Mouse (Mus musculus) liver, postnatal 0 days (tissue): ENCODE results near the gene Enthd1. TPM values are rescaled to one million over a fixed set of nuclear protein-coding genes. Genes with fewer than 3 reads are reported as not detected.

ENCODE experiments used
- ATAC-seq: fragments of 200-750 bp; cut with Nextera tagmentation; 2 replicates; pipeline ENCODE4 v1.8.0; 2017; ENCODE audit warnings: mild to moderate bottlenecking, moderate library complexity
- DNase-seq: peaks from one replicate; pipeline ENCODE4 v3.0.0-alpha.2; 2016
- H3K27ac ChIP-seq: fragments of 300-500 bp; sonication (generic); 2 replicates; pipeline ENCODE4 v1.5.1; 2014; ENCODE audit warnings: antibody characterized with exemption, moderate library complexity, mild to moderate bottlenecking, low read depth
- H3K27me3 ChIP-seq: fragments of 300-500 bp; sonication (generic); 2 replicates; pipeline ENCODE4 v1.6.1; 2014; ENCODE audit warnings: low read length, control low read depth, mixed read lengths; ENCODE audit not compliant: insufficient read depth
- H3K36me3 ChIP-seq: fragments of 300-500 bp; sonication (generic); replicated peaks from 2 replicates; pipeline ENCODE4 v1.6.1; 2014; ENCODE audit warnings: mild to moderate bottlenecking, control low read depth, low read length, moderate library complexity, mixed read lengths; ENCODE audit not compliant: insufficient read depth
- H3K4me1 ChIP-seq: fragments of 300-500 bp; sonication (generic); 2 replicates; pipeline ENCODE4 v1.6.1; 2014; ENCODE audit warnings: antibody characterized with exemption, mild to moderate bottlenecking, control low read depth; ENCODE audit not compliant: insufficient read depth
- H3K4me2 ChIP-seq: fragments of 300-500 bp; sonication (generic); 2 replicates; pipeline ENCODE4 v1.6.1; 2014; ENCODE audit warnings: low read depth, mild to moderate bottlenecking, low read length, moderate library complexity, mixed read lengths
- H3K4me3 ChIP-seq: fragments of 300-500 bp; sonication (generic); 2 replicates; pipeline ENCODE4 v1.5.1; 2014; ENCODE audit warnings: low read depth, low read length
- H3K9ac ChIP-seq: fragments of 300-500 bp; sonication (generic); replicated peaks from 2 replicates; pipeline ENCODE4 v1.6.1; 2014; ENCODE audit warnings: mild to moderate bottlenecking, moderate library complexity
- H3K9me3 ChIP-seq: fragments of 300-500 bp; sonication (generic); 2 replicates; pipeline ENCODE4 v1.6.1; 2016; ENCODE audit warnings: mild to moderate bottlenecking, control low read depth, low read length, mixed read lengths
- CTCF ChIP-seq: sonication (generic); IDR thresholded peaks from 2 replicates; pipeline ENCODE4 v1.5.1; 2016; ENCODE audit warnings: antibody characterized with exemption, low read depth
- EP300 ChIP-seq: IDR thresholded peaks from 2 replicates; pipeline ENCODE4 v1.6.1; 2016; ENCODE audit warnings: antibody characterized with exemption, low read depth, mild to moderate bottlenecking
- WGBS: fragments of 180-500 bp; shearing (Covaris S2); extraction: QIAGEN DNeasy Blood & Tissue Kit; methylation state at CpG from one replicate; pipeline ENCODE4 v1.1.7; 2014; ENCODE audit not compliant: insufficient replicate concordance; 5-methylcytosine and 5-hydroxymethylcytosine counted together
- polyA plus RNA-seq: library from polyadenylated mRNA; unstranded; fragments of >200 nt; fragmentation: Nextera tagmentation; extraction: Ambion mirVana; gene quantifications from 2 replicates; pipeline ENCODE4 v1.2.1, GENCODE M21; 2015

Enthd1 gene
- polyA plus RNA-seq, 1 experiment from 2014 or later, result not detected

DNA sequence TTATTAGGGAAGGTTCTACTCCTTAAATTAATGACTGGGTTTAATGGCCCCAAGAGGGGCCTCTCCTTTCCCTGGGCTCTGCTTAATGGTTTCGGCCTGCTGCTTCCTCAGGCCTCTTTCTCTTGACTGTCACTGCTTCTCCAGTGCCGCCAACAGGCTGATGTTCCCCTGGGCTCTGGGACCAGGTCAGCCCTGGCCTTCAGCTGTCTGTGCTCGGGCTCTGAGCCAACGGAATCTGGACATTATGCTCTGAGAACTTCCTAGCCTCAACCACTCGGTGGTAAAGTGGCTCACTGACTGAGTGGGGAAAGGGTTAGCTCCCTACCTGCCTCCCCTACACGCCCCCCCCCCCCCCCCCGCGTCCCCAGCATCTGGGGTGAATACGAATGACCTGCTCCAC lies 147.9 kb downstream of the Enthd1 start:
- Histone ChIP-seq H3K9ac (no peak overlapping the region), H3K36me3 (no peaks in the 10 kb centered on the region), H3K4me3 (no peak overlapping the region), H3K27me3 (no peaks in the 10 kb centered on the region), H3K4me1 (no peaks in the 10 kb centered on the region), H3K27ac (no peak overlapping the region), H3K9me3 (no peaks in the 10 kb centered on the region), H3K4me2 (no peak overlapping the region)
- ATAC-seq (no peak), DNase-seq (no peak)
- TF ChIP-seq CTCF (no peak), EP300 (no peak)
- WGBS, result 55% methylated on average over 9 of the region's 9 CpGs

DNA sequence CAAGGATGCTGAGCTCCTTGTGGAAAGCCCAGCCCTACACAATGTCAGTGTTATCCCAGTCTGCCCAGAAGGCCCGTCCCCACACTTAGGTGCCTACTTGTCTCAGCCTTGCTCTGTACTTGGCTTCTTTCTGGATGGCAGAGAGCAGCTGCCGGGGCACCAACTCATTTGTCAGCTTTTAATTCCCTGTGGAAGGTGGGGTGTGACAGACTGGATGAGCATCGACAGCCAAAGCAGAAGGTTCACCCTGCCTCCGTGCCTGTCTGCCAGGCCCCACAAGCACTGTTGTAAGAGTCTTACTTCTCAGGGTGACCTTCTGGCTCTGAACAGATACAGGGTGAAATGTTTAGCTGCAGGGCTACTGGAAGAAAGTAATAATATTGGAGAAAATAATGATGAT lies 149.8 kb downstream of the Enthd1 start:
- no peak overlapping the region for H3K27ac ChIP-seq
- no peaks in the 10 kb centered on the region for H3K36me3 ChIP-seq
- no peak overlapping the region for H3K4me2 ChIP-seq
- no peak overlapping the region for H3K9ac ChIP-seq
- DNase-seq, result no peak
- 76% methylated on average over 4 of the region's 4 CpGs for WGBS
- no peak overlapping the region for H3K4me3 ChIP-seq
- TF ChIP-seq CTCF (no peak), EP300 (no peak)
- no peak for ATAC-seq
- no peaks in the 10 kb centered on the region for H3K4me1 ChIP-seq
- H3K27me3 ChIP-seq, result no peaks in the 10 kb centered on the region
- H3K9me3 ChIP-seq, result no peaks in the 10 kb centered on the region

DNA sequence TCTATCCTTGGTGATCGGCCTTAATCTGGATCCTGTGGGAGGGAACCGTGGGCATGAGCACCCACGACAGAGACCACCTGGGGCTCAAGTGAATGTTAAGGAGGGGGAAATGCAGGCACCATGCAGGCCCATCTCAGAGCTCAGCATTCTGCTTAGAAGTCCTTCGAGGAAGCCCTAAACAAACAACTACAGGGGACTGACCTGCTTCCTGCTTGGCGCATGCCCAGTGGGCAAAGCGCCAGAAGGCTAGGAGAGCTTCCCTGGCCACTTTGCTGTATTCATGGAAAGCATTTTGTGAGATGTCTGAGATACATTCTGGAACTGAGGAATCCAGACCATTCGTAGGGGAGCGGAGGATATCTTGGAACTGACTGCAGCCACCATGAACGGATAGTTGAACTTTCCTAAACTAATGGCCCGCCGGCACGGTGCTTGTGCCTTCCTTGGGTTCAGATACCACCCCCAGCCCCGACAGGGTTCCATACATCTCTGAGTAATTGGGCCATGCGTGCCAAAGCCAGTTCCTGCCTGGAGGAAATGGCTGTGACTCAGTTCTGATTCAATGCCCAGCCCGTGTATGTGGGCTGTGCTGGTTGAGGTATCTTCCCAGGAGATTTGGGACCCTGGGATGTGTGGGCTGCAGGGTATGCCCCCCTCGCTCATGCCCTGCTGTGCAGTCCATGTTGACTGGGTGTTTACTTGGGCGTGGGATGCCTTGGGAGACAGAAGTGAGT lies 150.8 kb downstream of the Enthd1 start:
- Histone ChIP-seq H3K36me3 (no peaks in the 10 kb centered on the region), H3K4me3 (no peak overlapping the region), H3K27ac (no peak overlapping the region), H3K27me3 (no peaks in the 10 kb centered on the region), H3K4me2 (no peak overlapping the region), H3K9me3 (no peaks in the 10 kb centered on the region), H3K4me1 (no peaks in the 10 kb centered on the region), H3K9ac (no peak overlapping the region)
- ATAC-seq, result no peak
- WGBS, result 69% methylated on average over 17 of the region's 17 CpGs
- no peak for DNase-seq
- TF ChIP-seq CTCF (no peak), EP300 (no peak)

DNA sequence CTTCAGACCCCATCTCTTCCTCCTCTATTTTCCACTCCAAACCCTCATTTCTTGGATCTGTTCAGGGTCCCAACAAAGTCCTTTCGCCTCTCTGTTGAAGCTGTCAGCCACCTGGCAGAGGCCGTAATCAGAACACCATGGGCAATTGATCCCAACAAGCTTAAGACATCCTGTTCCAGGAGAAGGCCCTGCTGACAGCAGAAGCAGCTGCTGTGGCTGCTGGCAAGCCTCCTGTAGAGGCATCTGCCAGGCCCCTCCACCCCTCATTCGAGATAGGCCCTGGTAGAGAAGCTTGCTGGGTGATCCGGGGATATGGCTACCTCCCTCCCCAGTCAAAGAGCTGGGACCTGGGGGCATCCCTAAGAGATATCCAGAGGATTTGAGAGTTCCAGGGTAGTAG lies 151.9 kb downstream of the Enthd1 start:
- 73% methylated on average over 4 of the region's 4 CpGs for WGBS
- DNase-seq (no peak), ATAC-seq (no peak)
- H3K9ac ChIP-seq, result no peak overlapping the region
- H3K27me3 ChIP-seq, result no peaks in the 10 kb centered on the region
- no peak overlapping the region for H3K4me3 ChIP-seq
- TF ChIP-seq CTCF (no peak), EP300 (no peak)
- no peaks in the 10 kb centered on the region for H3K4me1 ChIP-seq
- H3K27ac ChIP-seq, result no peak overlapping the region
- H3K4me2 ChIP-seq, result no peak overlapping the region
- no peaks in the 10 kb centered on the region for H3K36me3 ChIP-seq
- no peaks in the 10 kb centered on the region for H3K9me3 ChIP-seq

DNA sequence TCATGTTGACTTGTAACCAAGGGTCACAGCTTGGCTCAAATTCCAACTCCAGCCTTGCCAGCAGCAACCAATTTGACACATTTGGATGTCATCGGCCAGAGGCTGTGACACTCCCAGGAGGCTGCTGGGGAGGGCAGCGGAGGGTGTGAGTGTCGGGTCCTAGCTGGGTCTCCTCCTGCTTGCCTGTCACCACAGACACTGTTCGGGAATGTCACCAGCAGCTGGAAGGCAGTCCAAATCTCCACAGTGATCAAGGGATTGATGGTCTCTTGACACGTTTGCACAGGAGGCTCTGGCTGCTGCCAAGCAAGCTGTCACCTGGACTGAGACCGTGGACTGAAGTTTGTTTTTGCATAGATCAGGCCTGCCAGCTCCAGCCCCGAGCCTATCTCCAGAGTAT lies 154.3 kb downstream of the Enthd1 start:
- H3K27me3 ChIP-seq, result no peaks in the 10 kb centered on the region
- no peak for TF ChIP-seq CTCF
- no peak for TF ChIP-seq EP300
- no peak overlapping the region for H3K4me2 ChIP-seq
- no peak for ATAC-seq
- 75% methylated on average over 7 of the region's 7 CpGs for WGBS
- H3K9ac ChIP-seq, result no peak overlapping the region
- no peak overlapping the region for H3K27ac ChIP-seq
- no peak overlapping the region for H3K4me3 ChIP-seq
- H3K9me3 ChIP-seq, result no peaks in the 10 kb centered on the region
- no peak for DNase-seq
- no peaks in the 10 kb centered on the region for H3K4me1 ChIP-seq
- H3K36me3 ChIP-seq, result no peaks in the 10 kb centered on the region

DNA sequence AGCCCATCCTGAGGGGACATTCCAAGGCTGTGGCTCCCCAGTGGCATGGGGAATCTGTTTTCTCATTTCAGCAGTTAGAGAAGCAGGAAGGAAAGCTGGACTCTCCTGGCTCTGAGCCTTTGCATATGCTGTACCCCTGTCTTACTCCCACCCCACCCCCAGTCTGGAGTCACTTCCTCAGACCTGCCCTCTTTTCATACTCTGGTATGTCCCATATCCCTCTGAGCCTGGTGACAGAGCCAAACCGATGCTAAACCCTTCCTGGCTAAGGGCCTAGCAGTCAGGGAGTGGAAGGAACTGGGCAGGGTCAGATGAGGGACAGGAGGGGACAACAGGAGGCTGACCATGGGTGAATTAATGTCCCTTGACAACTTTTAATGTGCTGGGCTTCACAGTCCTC lies 157.1 kb downstream of the Enthd1 start:
- no peak overlapping the region for H3K4me3 ChIP-seq
- TF ChIP-seq CTCF (no peak), EP300 (no peak)
- no peak overlapping the region for H3K4me2 ChIP-seq
- DNase-seq, result no peak
- 19% methylated on average over 1 of the region's 1 CpGs for WGBS
- no peak overlapping the region for H3K9ac ChIP-seq
- H3K27me3 ChIP-seq, result no peaks in the 10 kb centered on the region
- 0 out of 2 replicates have a peak, but pooled peaks cover 2% of the 10 kb centered on the region for H3K9me3 ChIP-seq
- peak; percentile 60 for ATAC-seq
- no peak overlapping the region for H3K27ac ChIP-seq
- no peaks in the 10 kb centered on the region for H3K36me3 ChIP-seq
- H3K4me1 ChIP-seq, result no peaks in the 10 kb centered on the region

Other genes starting within 250 kb of the Enthd1 start
- 12.1 and 13.3 TPM in 2 replicates for gene Grap2, start 7.4 kb upstream of the Enthd1 start, polyA plus RNA-seq
- 1.8 and 2.3 TPM in 2 replicates for gene Fam83f, start 106.7 kb upstream of the Enthd1 start, polyA plus RNA-seq
- 6.3 and 9.6 TPM in 2 replicates for gene Tnrc6b, start 146.2 kb upstream of the Enthd1 start, polyA plus RNA-seq